Mouse (Mus musculus) liver, embryonic 11.5 days (tissue): ENCODE measurements around the gene Ppp4c. TPM values are rescaled to one million over a fixed set of nuclear protein-coding genes. Genes with fewer than 3 reads are reported as not detected.

Source experiments
- ATAC-seq: fragments of 200-750 bp; cut with Nextera tagmentation; replicated peaks from 2 replicates; pipeline ENCODE4 v1.8.0; 2017; ENCODE audit warnings: moderate number of reproducible peaks, mild to moderate bottlenecking, moderate TSS enrichment, moderate library complexity; ENCODE audit not compliant: low FRiP score
- DNase-seq: peaks from one replicate; pipeline ENCODE4 v3.0.0-alpha.2; 2017; ENCODE audit warnings: low spot score
- H3K27ac ChIP-seq: fragments of 300-500 bp; sonication (generic); 2 replicates; pipeline ENCODE4 v1.5.1; 2014; ENCODE audit warnings: mild to moderate bottlenecking, low read depth, low read length, control low read depth
- H3K27me3 ChIP-seq: fragments of 300-500 bp; sonication (generic); replicated peaks from 2 replicates; pipeline ENCODE4 v1.6.1; 2014; ENCODE audit warnings: low read length, mixed read lengths; ENCODE audit not compliant: control insufficient read depth, insufficient read depth
- H3K36me3 ChIP-seq: fragments of 300-500 bp; sonication (generic); 2 replicates; pipeline ENCODE4 v1.6.1; 2014; ENCODE audit warnings: mild to moderate bottlenecking, low read length, moderate library complexity, mixed read lengths; ENCODE audit not compliant: control insufficient read depth, insufficient read depth
- H3K4me1 ChIP-seq: fragments of 300-500 bp; sonication (generic); replicated peaks from 2 replicates; pipeline ENCODE4 v1.6.1; 2014; ENCODE audit warnings: low read length, mixed read lengths; ENCODE audit not compliant: control insufficient read depth, insufficient read depth
- H3K4me2 ChIP-seq: fragments of 300-500 bp; sonication (generic); 2 replicates; pipeline ENCODE4 v1.6.1; 2014; ENCODE audit warnings: mild to moderate bottlenecking, control low read depth, moderate library complexity
- H3K4me3 ChIP-seq: fragments of 300-500 bp; sonication (generic); 2 replicates; pipeline ENCODE4 v1.5.1; 2014; ENCODE audit warnings: low read depth, low read length, control low read depth
- H3K9ac ChIP-seq: fragments of 300-500 bp; sonication (generic); 2 replicates; pipeline ENCODE4 v1.6.1; 2014; ENCODE audit warnings: low read depth, low read length, control low read depth
- H3K9me3 ChIP-seq: fragments of 300-500 bp; sonication (generic); 2 replicates; pipeline ENCODE4 v1.6.1; 2016; ENCODE audit warnings: low read length, inconsistent platforms, mixed read lengths; ENCODE audit not compliant: control insufficient read depth
- WGBS: fragments of 180-500 bp; shearing (Covaris S2); extraction: QIAGEN DNeasy Blood & Tissue Kit; methylation state at CpG from one replicate; pipeline ENCODE4 v1.1.7; 2014; 5-methylcytosine and 5-hydroxymethylcytosine counted together
- polyA plus RNA-seq: library from polyadenylated mRNA; unstranded; fragments of >200 nt; fragmentation: Nextera tagmentation; extraction: Ambion mirVana; gene quantifications from 2 replicates; pipeline ENCODE4 v1.2.1, GENCODE M21; 2014

Ppp4c gene
- polyA plus RNA-seq, 1 experiment from 2014 or later: 266 TPM

- DNase-seq: no peak
- Histone ChIP-seq H3K36me3 (peaks cover 2% of the 10 kb centered on the region; the same call in 1 of the 2 replicates), H3K9ac (no peak overlapping the region; the same call in 1 of the 2 replicates), H3K27ac (0 out of 2 replicates have a peak overlapping the region, but pooled peaks have one; percentile 6), H3K4me1 (peaks cover 28% of the 10 kb centered on the region), H3K4me2 (no peak overlapping the region; the same call in 1 of the 2 replicates), H3K4me3 (no peak overlapping the region), H3K9me3 (no peaks in the 10 kb centered on the region), H3K27me3 (no peaks in the 10 kb centered on the region)
- WGBS: 80% methylated on average over 4 of the region's 4 CpGs
- ATAC-seq: no peak
These were observed 15.1 kb upstream of the Ppp4c start for GRCm38 (mm10) chr7:126807405-126807804.

- no peak for DNase-seq
- peaks cover 2% of the 10 kb centered on the region; the same call in 1 of the 2 replicates for H3K36me3 ChIP-seq
- 85% methylated on average over 6 of the region's 6 CpGs for WGBS
- H3K9ac ChIP-seq: no peak overlapping the region
- H3K4me3 ChIP-seq: no peak overlapping the region
- no peaks in the 10 kb centered on the region for H3K9me3 ChIP-seq
- H3K27me3 ChIP-seq: no peaks in the 10 kb centered on the region
- peaks cover 28% of the 10 kb centered on the region for H3K4me1 ChIP-seq
- no peak overlapping the region for H3K4me2 ChIP-seq
- 0 out of 2 replicates have a peak overlapping the region, but pooled peaks have one; percentile 6 for H3K27ac ChIP-seq
- ATAC-seq: no peak
These were observed 14.7 kb upstream of the Ppp4c start for GRCm38 (mm10) chr7:126806956-126807355.

- Histone ChIP-seq H3K4me3 (no peak overlapping the region), H3K27me3 (no peaks in the 10 kb centered on the region), H3K9ac (0 out of 2 replicates have a peak overlapping the region, but pooled peaks have one; percentile 15), H3K9me3 (no peaks in the 10 kb centered on the region), H3K4me1 (peaks cover 28% of the 10 kb centered on the region), H3K36me3 (peaks cover 2% of the 10 kb centered on the region; the same call in 1 of the 2 replicates), H3K27ac (no peak overlapping the region), H3K4me2 (peak overlapping the region; percentile 25)
- DNase-seq (no peak), ATAC-seq (no peak)
These were observed 11.5 kb upstream of the Ppp4c start for GRCm38 (mm10) chr7:126803751-126804150.

GRCm38 (mm10) chr7:126803181-126803580 lies 10.9 kb upstream of the Ppp4c start:
- Histone ChIP-seq H3K4me1 (peaks cover 22% of the 10 kb centered on the region), H3K9ac (no peak overlapping the region), H3K27ac (no peak overlapping the region), H3K9me3 (no peaks in the 10 kb centered on the region), H3K27me3 (no peaks in the 10 kb centered on the region), H3K36me3 (peaks cover 2% of the 10 kb centered on the region; the same call in 1 of the 2 replicates), H3K4me3 (no peak overlapping the region), H3K4me2 (no peak overlapping the region)
- 58% methylated on average over 6 of the region's 6 CpGs for WGBS
- no peak for DNase-seq
- ATAC-seq: no peak

GRCm38 (mm10) chr7:126802134-126802889 lies 10.0 kb upstream of the Ppp4c start:
- no peak for ATAC-seq
- Histone ChIP-seq H3K9ac (no peak overlapping the region), H3K4me3 (no peak overlapping the region), H3K4me1 (peaks cover 21% of the 10 kb centered on the region), H3K4me2 (no peak overlapping the region), H3K36me3 (peaks cover 6% of the 10 kb centered on the region; the same call in 1 of the 2 replicates), H3K27ac (no peak overlapping the region), H3K9me3 (no peaks in the 10 kb centered on the region), H3K27me3 (no peaks in the 10 kb centered on the region)
- 80% methylated on average over 11 of the region's 11 CpGs for WGBS
- DNase-seq: no peak

- no peaks in the 10 kb centered on the region for H3K9me3 ChIP-seq
- 0 out of 2 replicates have a peak overlapping the region, but pooled peaks have one; percentile 12 for H3K9ac ChIP-seq
- H3K4me3 ChIP-seq: no peak overlapping the region
- peaks cover 17% of the 10 kb centered on the region for H3K36me3 ChIP-seq
- H3K27ac ChIP-seq: no peak overlapping the region
- H3K4me2 ChIP-seq: no peak overlapping the region
- no peaks in the 10 kb centered on the region for H3K27me3 ChIP-seq
- H3K4me1 ChIP-seq: peaks cover 34% of the 10 kb centered on the region
- 90% methylated on average over 16 of the region's 16 CpGs for WGBS
- DNase-seq (no peak), ATAC-seq (no peak)
These were observed 8.7 kb upstream of the Ppp4c start for GRCm38 (mm10) chr7:126801057-126801422.

- DNase-seq: no peak
- H3K27me3 ChIP-seq: no peaks in the 10 kb centered on the region
- H3K4me3 ChIP-seq: peak overlapping the region; percentile 97
- H3K9me3 ChIP-seq: no peaks in the 10 kb centered on the region
- H3K4me1 ChIP-seq: peaks cover 37% of the 10 kb centered on the region
- no peak for ATAC-seq
- H3K27ac ChIP-seq: peak overlapping the region; percentile 95
- peak overlapping the region; percentile 84 for H3K9ac ChIP-seq
- H3K36me3 ChIP-seq: peaks cover 22% of the 10 kb centered on the region
- WGBS: 57% methylated on average over 5 of the region's 5 CpGs
- H3K4me2 ChIP-seq: peak overlapping the region; percentile 82
These were observed 8.2 kb upstream of the Ppp4c start for GRCm38 (mm10) chr7:126800269-126801056.

- H3K36me3 ChIP-seq: peaks cover 28% of the 10 kb centered on the region
- H3K4me3 ChIP-seq: peak overlapping the region; percentile 97
- H3K9ac ChIP-seq: peak overlapping the region; percentile 84
- no peaks in the 10 kb centered on the region for H3K27me3 ChIP-seq
- H3K9me3 ChIP-seq: no peaks in the 10 kb centered on the region
- H3K27ac ChIP-seq: peak overlapping the region; percentile 95
- ATAC-seq (peak; percentile 76), DNase-seq (peak; percentile 83)
- H3K4me2 ChIP-seq: peak overlapping the region; percentile 82
- peaks cover 44% of the 10 kb centered on the region for H3K4me1 ChIP-seq
- whole genome bisulfite sequencing: 2% methylated on average over 38 of the region's 38 CpGs
These were observed 7.4 kb upstream of the Ppp4c start for GRCm38 (mm10) chr7:126799468-126800268.
